Mouse (Mus musculus): Measurements from ENCODE around the gene Prc1.

- no peak for TF ChIP-seq GATA1 (IDR thresholded peaks at IDR 0.05; ENCODE audit: borderline replicate concordance, low read length)
- no peak for TF ChIP-seq FLI1 (IDR thresholded peaks at IDR 0.05; ENCODE audit: low read length)
Measured at GRCm38 (mm10) chr7:80252886-80253285, 41.4 kb upstream of the Prc1 start.
